11 mouse cellular contexts compared by ENCODE assay signal in genomic region chr2:29856451-29857260, GRCm38 (mm10). TPM values are rescaled to one million over a fixed set of nuclear protein-coding genes. Genes with fewer than 3 reads are reported as not detected.
A peak's percentile ranks its signal among the peaks of the same experiment; 100 is the strongest.
DNase-seq lines count a peak whose midpoint lies in the region; ATAC-seq and TF ChIP-seq lines count a peak whose summit lies in the region.
"Had no signal": no experiment of that assay in that cellular context is flagged by ENCODE, and none has a peak within 500 bp of the region (broad histone marks: within the 10 kb centered on the region; RNA-seq: fewer than 3 reads in every experiment).

No protein-coding gene starts in this region.

- peak overlapping the region; percentile 74 for H3K27ac ChIP-seq in layer of hippocampus, adult 2 months
- H3K27ac ChIP-seq in hindbrain, embryonic 15.5 days (replicated peaks), result no peak overlapping the region
- peak overlapping the region; percentile 85 for H3K27ac ChIP-seq in neural tube, embryonic 13.5 days (replicated peaks)
- H3K27ac ChIP-seq: embryonic facial prominence, embryonic 12.5 days had no signal

- no peak overlapping the region for H3K4me2 ChIP-seq in hindbrain, embryonic 15.5 days
- no peak overlapping the region for H3K4me2 ChIP-seq in neural tube, embryonic 13.5 days
- H3K4me2 ChIP-seq: embryonic facial prominence, embryonic 12.5 days had no signal

- ATAC-seq in hindbrain, embryonic 15.5 days (ENCODE audit: low FRiP score, low read depth), result 0 out of 2 replicates have a peak, but pooled peaks have one; percentile 12
- peak; percentile 48 for ATAC-seq in neural tube, embryonic 13.5 days (ENCODE audit: low read depth)
- ATAC-seq in megakaryocyte, adult 5-6 weeks (ENCODE audit: poor library complexity, severe bottlenecking), result no peak

- H3K4me1 ChIP-seq in hindbrain, embryonic 15.5 days (replicated peaks), result peaks cover 16% of the 10 kb centered on the region
- H3K4me1 ChIP-seq in neural tube, embryonic 13.5 days (replicated peaks), result peaks cover 64% of the 10 kb centered on the region
- H3K4me1 ChIP-seq: embryonic facial prominence, embryonic 12.5 days had no signal

- H3K4me3 ChIP-seq in layer of hippocampus, adult 2 months, result no peak overlapping the region
- H3K4me3 ChIP-seq in hindbrain, embryonic 15.5 days, result no peak overlapping the region
- H3K4me3 ChIP-seq in neural tube, embryonic 13.5 days, result no peak overlapping the region
- H3K4me3 ChIP-seq: embryonic facial prominence, embryonic 12.5 days had no signal

- 9% methylated on average over 19 of the region's 19 CpGs for WGBS in hindbrain, embryonic 15.5 days
- 2% methylated on average over 19 of the region's 19 CpGs for WGBS in neural tube, embryonic 13.5 days

- H3K36me3 ChIP-seq in hindbrain, embryonic 15.5 days, result no peaks in the 10 kb centered on the region
- H3K36me3 ChIP-seq in neural tube, embryonic 13.5 days, result no peaks in the 10 kb centered on the region
- H3K36me3 ChIP-seq: embryonic facial prominence, embryonic 12.5 days; G1E had no signal

- no peaks in the 10 kb centered on the region for H3K9me3 ChIP-seq in hindbrain, embryonic 15.5 days
- H3K9me3 ChIP-seq in neural tube, embryonic 13.5 days, result no peaks in the 10 kb centered on the region
- H3K9me3 ChIP-seq: embryonic facial prominence, embryonic 12.5 days; G1E had no signal

- H3K27me3 ChIP-seq in hindbrain, embryonic 15.5 days, result no peaks in the 10 kb centered on the region
- H3K27me3 ChIP-seq in neural tube, embryonic 13.5 days, result no peaks in the 10 kb centered on the region

- no peak for TF ChIP-seq CTCF in layer of hippocampus, adult 2 months (conservative IDR thresholded peaks at IDR 0.05)

- H3K9ac ChIP-seq in hindbrain, embryonic 15.5 days, result 0 out of 2 replicates have a peak overlapping the region, but pooled peaks have one; percentile 14
- H3K9ac ChIP-seq in neural tube, embryonic 13.5 days, result peak overlapping the region; percentile 59
- H3K9ac ChIP-seq: embryonic facial prominence, embryonic 12.5 days had no signal

- no peak for DNase-seq in layer of hippocampus, adult 2 months (ENCODE audit: low spot score in 2 of 2)
- DNase-seq in layer of hippocampus, adult 9-10 months (ENCODE audit: low spot score), result no peak
- DNase-seq in embryo, embryonic 10.5 days (ENCODE audit: low spot score), result peak; percentile 88
- no peak for DNase-seq in thymus, postnatal 36 days
- no peak for DNase-seq in adrenal gland, adult 18-20 months (ENCODE audit: low spot score in 2 of 2)
- DNase-seq: lung, adult 18-20 months had no signal

RNA-seq across cellular contexts. Expression of gene Cercam, which starts 12.3 kb away (rescaled TPM):
- total RNA-seq in layer of hippocampus, adult 2 months (2021), result 1 to 10 TPM; 7.9 to 10.0 TPM
- polyA plus RNA-seq in hindbrain, embryonic 15.5 days (2015; fragmentation: Nextera tagmentation; extraction: Ambion mirVana), result 22.1 and 25.9 TPM in 2 replicates
- 24.8 and 25.5 TPM in 2 replicates for polyA plus RNA-seq in neural tube, embryonic 13.5 days (2015; fragmentation: Nextera tagmentation; extraction: Ambion mirVana)
- 10 to 100 TPM in 1 of 2 experiments, 1 to 10 TPM in 1; 8.4 to 11.7 TPM for total RNA-seq in adrenal gland, adult 18-20 months (2021)
- 5.3 and 9.6 TPM in 2 replicates for total RNA-seq in megakaryocyte, adult 5-6 weeks (2015)
- total RNA-seq in megakaryocyte, adult 5-6 weeks (2017), result 4.3 and 6.7 TPM in 2 replicates

RNA-seq across cellular contexts. Expression of gene Odf2, which starts 32.4 kb away (rescaled TPM):
- 100 to 1,000 TPM; 113 to 127 TPM for total RNA-seq in layer of hippocampus, adult 2 months (2021)
- polyA plus RNA-seq in hindbrain, embryonic 15.5 days (2015; fragmentation: Nextera tagmentation; extraction: Ambion mirVana), result 67.9 and 70.8 TPM in 2 replicates
- 65.6 and 68.1 TPM in 2 replicates for polyA plus RNA-seq in neural tube, embryonic 13.5 days (2015; fragmentation: Nextera tagmentation; extraction: Ambion mirVana)
- 10 to 100 TPM; 28.2 to 36.4 TPM for total RNA-seq in adrenal gland, adult 18-20 months (2021)
- total RNA-seq in megakaryocyte, adult 5-6 weeks (2015), result 28.2 and 29.9 TPM in 2 replicates
- total RNA-seq in megakaryocyte, adult 5-6 weeks (2017), result 85.0 and 88.4 TPM in 2 replicates

RNA-seq across cellular contexts. Expression of gene Urm1, which starts 36.8 kb away (rescaled TPM):
- total RNA-seq in layer of hippocampus, adult 2 months (2021), result 10 to 100 TPM; 43.0 to 48.7 TPM
- 25.8 and 27.8 TPM in 2 replicates for polyA plus RNA-seq in hindbrain, embryonic 15.5 days (2015; fragmentation: Nextera tagmentation; extraction: Ambion mirVana)
- polyA plus RNA-seq in neural tube, embryonic 13.5 days (2015; fragmentation: Nextera tagmentation; extraction: Ambion mirVana), result 19.0 and 22.8 TPM in 2 replicates
- total RNA-seq in adrenal gland, adult 18-20 months (2021), result 10 to 100 TPM; 36.2 to 43.9 TPM
- 8.2 and 9.3 TPM in 2 replicates for total RNA-seq in megakaryocyte, adult 5-6 weeks (2015)
- 16.1 and 17.8 TPM in 2 replicates for total RNA-seq in megakaryocyte, adult 5-6 weeks (2017)

RNA-seq across cellular contexts. Expression of gene Slc27a4, which starts 54.2 kb away (rescaled TPM):
- total RNA-seq in layer of hippocampus, adult 2 months (2021), result 10 to 100 TPM; 65.4 to 67.3 TPM
- polyA plus RNA-seq in hindbrain, embryonic 15.5 days (2015; fragmentation: Nextera tagmentation; extraction: Ambion mirVana), result 47.2 and 50.0 TPM in 2 replicates
- polyA plus RNA-seq in neural tube, embryonic 13.5 days (2015; fragmentation: Nextera tagmentation; extraction: Ambion mirVana), result 34.6 and 35.5 TPM in 2 replicates
- 10 to 100 TPM; 27.4 to 40.6 TPM for total RNA-seq in adrenal gland, adult 18-20 months (2021)
- total RNA-seq in megakaryocyte, adult 5-6 weeks (2015), result 14.1 and 17.7 TPM in 2 replicates
- 17.4 and 18.0 TPM in 2 replicates for total RNA-seq in megakaryocyte, adult 5-6 weeks (2017)
